Mouse (Mus musculus) embryonic fibroblast, embryonic 13.5 days (primary cell): ENCODE measurements around the gene Atad3a.

ENCODE experiments used
- CTCF ChIP-seq: IDR thresholded peaks from 2 replicates; pipeline ENCODE4 v1.5.1; 2011; ENCODE audit warnings: mild to moderate bottlenecking, control low read depth, low read length, moderate library complexity, borderline replicate concordance; ENCODE audit not compliant: insufficient read depth
- POLR2A ChIP-seq: IDR thresholded peaks from 2 replicates; pipeline ENCODE4 v1.6.1; 2011; ENCODE audit warnings: low read depth, mild to moderate bottlenecking, control low read depth, low read length, moderate library complexity

- TF ChIP-seq CTCF (no peak), POLR2A (no peak)
Observed at GRCm38 (mm10) chr4:155807841-155808240, 46.9 kb upstream of the Atad3a start.
